Comparison of ENCODE assay signal across 24 mouse cellular contexts in the genomic region with DNA sequence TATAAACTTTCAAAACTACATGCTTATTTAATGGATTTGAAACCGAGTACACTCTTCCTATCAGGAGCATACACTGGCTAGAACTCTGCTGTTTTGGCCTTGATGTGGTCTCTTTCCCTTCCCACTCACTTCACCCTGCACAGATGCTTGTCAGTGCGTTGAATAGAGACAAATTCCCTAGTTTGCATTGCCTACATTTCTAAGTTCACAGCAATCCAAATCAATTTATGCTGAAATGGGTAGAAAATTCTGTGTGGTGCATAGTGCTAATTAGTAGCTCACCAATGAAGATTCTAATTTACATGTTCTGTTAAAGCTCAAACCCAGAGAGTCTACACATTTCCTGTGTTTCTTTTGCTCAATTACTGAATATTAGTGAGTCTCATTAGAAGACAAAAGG.
"Had no signal": no experiment of that assay in that cellular context is flagged by ENCODE, and none has a peak within 500 bp of the region (broad histone marks: within the 10 kb centered on the region; RNA-seq: fewer than 3 reads in every experiment).

No protein-coding gene starts in this region.

- H3K4me3 ChIP-seq: kidney, embryonic 15.5 days; limb, embryonic 12.5 days; limb, embryonic 15.5 days; megakaryocyte, embryonic 14.5 days; midbrain, embryonic 10.5 days; midbrain, embryonic 13.5 days; myocyte; neural tube, embryonic 13.5 days; stomach, embryonic 15.5 days had no signal

- H3K27me3 ChIP-seq: kidney, embryonic 15.5 days; limb, embryonic 12.5 days; limb, embryonic 15.5 days; megakaryocyte, embryonic 14.5 days; midbrain, embryonic 13.5 days; neural tube, embryonic 13.5 days; stomach, embryonic 15.5 days had no signal

- H3K27ac ChIP-seq: kidney, embryonic 15.5 days; limb, embryonic 12.5 days; limb, embryonic 15.5 days; liver, embryonic 14.5 days; macrophage; midbrain, embryonic 10.5 days; midbrain, embryonic 13.5 days; neural tube, embryonic 13.5 days; stomach, embryonic 15.5 days had no signal

- ATAC-seq: liver, postnatal 0 days; lung, postnatal 0 days; midbrain, embryonic 13.5 days; midbrain, embryonic 16.5 days had no signal

- H3K9me3 ChIP-seq: kidney, embryonic 15.5 days; limb, embryonic 12.5 days; limb, embryonic 15.5 days; megakaryocyte, embryonic 14.5 days; midbrain, embryonic 10.5 days; midbrain, embryonic 13.5 days; neural tube, embryonic 13.5 days; stomach, embryonic 15.5 days had no signal

- H3K9ac ChIP-seq: kidney, embryonic 15.5 days; limb, embryonic 12.5 days; limb, embryonic 15.5 days; liver, embryonic 14.5 days; liver, postnatal 0 days; lung, embryonic 14.5 days; midbrain, embryonic 13.5 days; neural tube, embryonic 13.5 days; stomach, embryonic 15.5 days had no signal

- DNase-seq: kidney, adult 8-10 months; kidney, postnatal 10 days; kidney, postnatal 36 days; layer of hippocampus, postnatal 36 days; left cerebral cortex, postnatal 4 days; liver, postnatal 0 days; lung, embryonic 14.5 days; right cerebral cortex, postnatal 25 days; spleen, adult 18-20 months; thymus, postnatal 25 days had no signal

- H3K36me3 ChIP-seq: kidney, embryonic 15.5 days; limb, embryonic 12.5 days; limb, embryonic 15.5 days; midbrain, embryonic 10.5 days; midbrain, embryonic 13.5 days; neural tube, embryonic 13.5 days; stomach, embryonic 15.5 days had no signal

- H3K4me1 ChIP-seq: kidney, embryonic 15.5 days; limb, embryonic 12.5 days; limb, embryonic 15.5 days; megakaryocyte, embryonic 14.5 days; midbrain, embryonic 10.5 days; midbrain, embryonic 13.5 days; neural tube, embryonic 13.5 days; stomach, embryonic 15.5 days had no signal

- H3K4me2 ChIP-seq: kidney, embryonic 15.5 days; limb, embryonic 12.5 days; limb, embryonic 15.5 days; liver, embryonic 11.5 days; lung, embryonic 14.5 days; midbrain, embryonic 13.5 days; neural tube, embryonic 13.5 days; stomach, embryonic 15.5 days had no signal
